Mouse (Mus musculus) spleen, postnatal 36 days (tissue): ENCODE measurements around the gene Tcl1b1.
"Not testable (repeated sequence)": the region's sequence is repeated elsewhere in the genome, so short reads cannot be mapped to it uniquely, and the experiment has no call there.

Experiments
- DNase-seq, 2 experiments: peaks; one replicate each; pipeline ENCODE4 v3.0.0; 2022; ENCODE audit warnings: low spot score in 2 of 2, mixed read lengths in 1 of 2

Tcl1b1 gene

GRCm38 (mm10) chr12:105199684-105200497 is 40.4 kb downstream of the Tcl1b1 start:
- DNase-seq = not testable (repeated sequence)

DNA sequence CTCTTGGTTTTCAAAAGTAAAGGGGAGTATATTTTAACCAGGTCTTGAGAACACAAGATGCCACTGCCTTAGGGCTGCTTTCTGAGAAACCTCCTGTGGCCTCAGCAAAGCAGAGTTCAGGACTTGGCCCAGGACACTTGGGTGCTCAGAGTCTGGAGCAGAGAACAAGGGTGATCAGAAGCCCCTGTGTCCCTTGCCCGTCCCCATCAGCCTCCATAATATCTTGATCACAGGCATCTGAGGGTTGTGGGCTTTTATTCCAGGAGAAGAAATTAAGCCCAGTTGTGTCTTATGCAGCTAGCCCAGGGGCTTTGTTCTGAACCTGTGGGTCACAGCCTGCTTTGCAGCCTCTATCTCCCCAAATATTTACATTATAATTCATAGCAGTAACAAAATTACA is 42.2 kb downstream of the Tcl1b1 start, which contains the start of gene Tcl1b4:
Gene Tcl1b4 (plus strand): TSS at position 301 of the 400 bp plus-strand sequence.
- DNase-seq = not testable (repeated sequence)

DNA sequence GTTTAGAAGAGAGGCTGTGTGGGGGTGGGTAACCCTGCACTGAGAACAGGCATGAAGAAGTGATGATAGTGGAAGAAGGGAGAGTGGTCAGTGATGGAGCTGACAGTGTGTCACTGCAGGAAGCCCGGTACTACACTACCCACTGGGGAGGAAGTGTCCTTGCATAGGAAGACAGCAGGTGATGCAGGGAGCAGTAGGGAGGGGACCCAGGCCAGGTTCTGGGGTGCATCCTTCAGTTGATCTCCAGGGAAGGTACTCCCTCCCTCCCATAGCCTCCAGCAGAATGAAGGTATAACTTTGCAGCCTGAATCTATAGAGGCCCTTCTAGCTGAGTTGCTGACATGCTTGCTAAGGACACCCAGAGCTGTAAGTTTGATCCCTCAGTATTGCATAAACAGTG is 47.6 kb downstream of the Tcl1b1 start:
- DNase-seq = no peak

- DNase-seq = no peak
These were observed 49.0 kb downstream of the Tcl1b1 start for GRCm38 (mm10) chr12:105208441-105208840.

DNA sequence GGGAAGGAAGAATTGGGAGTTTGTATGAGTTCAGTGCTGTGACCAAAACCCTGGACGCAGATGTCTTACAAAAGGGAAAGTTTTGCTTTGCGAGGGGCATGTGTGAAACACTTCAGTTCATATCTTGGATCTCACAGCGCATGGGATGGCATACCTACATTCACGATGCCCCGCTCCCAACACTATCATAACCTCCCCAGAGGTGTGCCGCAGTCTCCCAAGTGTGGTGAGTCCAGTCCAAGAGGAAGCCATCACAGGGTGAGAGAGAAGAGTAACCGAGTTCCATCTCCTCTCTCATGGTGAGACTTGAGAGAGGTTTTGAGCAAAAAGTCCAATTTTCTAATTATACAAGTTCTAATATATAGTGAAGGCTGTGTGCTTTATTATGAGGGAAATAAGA is 49.7 kb downstream of the Tcl1b1 start:
- DNase-seq = no peak
